Mouse (Mus musculus) heart, postnatal 0 days (tissue): ENCODE data around the gene Htra2.

ENCODE experiments used
- CTCF ChIP-seq: IDR thresholded peaks from 2 replicates; pipeline ENCODE4 v1.5.1; 2016; ENCODE audit warnings: antibody characterized with exemption, control low read depth, low read depth
- EP300 ChIP-seq: IDR thresholded peaks from 2 replicates; pipeline ENCODE4 v1.6.1; 2016; ENCODE audit warnings: antibody characterized with exemption, low read depth

DNA sequence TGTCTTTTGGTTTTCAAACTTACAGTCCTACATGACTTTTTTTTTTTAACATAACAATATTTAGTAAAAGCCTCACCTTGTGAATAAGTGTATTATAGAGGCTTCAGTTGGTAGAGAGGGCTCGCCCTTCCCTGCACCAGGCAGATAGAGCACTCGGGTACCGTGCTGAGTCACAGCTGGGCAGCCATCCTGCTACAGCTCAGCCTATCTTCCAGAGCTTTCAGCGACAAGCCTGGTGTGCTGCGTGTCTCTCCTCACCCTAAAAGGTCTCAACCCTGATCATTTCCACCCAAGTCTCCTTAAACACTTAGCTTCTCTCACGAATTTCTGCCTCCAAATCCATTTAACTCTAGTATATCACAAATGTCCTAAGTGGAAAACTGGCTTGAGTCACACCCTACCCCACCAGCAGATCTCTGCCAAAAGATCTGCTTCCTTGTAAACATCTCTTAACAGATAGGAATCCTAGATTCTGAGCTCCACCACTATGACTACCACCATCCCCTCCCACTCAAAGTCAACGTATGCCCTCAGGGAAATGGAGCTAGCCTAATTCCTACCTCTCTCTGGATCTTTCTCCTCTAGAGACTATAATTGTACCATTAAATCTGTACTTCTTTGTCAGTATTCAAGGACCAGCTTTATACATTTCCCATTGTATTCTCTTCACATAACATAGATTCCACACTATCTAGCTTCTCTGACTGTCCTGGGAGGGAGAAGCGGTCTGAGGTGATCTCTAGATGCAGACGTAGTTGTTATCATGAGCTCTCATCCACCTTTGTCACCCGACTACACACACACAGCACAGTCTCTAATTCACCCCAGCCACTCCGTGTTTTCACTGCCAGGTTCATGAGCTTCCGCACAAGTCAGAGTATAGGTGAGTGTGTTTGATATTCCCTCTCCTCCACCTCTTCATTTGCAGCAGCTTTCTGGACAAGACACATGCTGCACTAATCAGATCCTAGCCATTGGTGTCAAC, 40.3 kb downstream of the Htra2 start:
- TF ChIP-seq CTCF (no peak), EP300 (no peak)
